Mouse (Mus musculus) heart, embryonic 14.5 days (tissue): ENCODE measurements at regions not wholly inside any gene's neighbourhood (a gene's known extent, or its start where the extent isn't known, plus 50 kb on each side); places are given as distances from the start of the nearest gene placed in this dataset.
"Not testable (repeated sequence)": the region's sequence is repeated elsewhere in the genome, so short reads cannot be mapped to it uniquely, and the experiment has no call there.

Source experiments
- ATAC-seq: fragments of 200-750 bp; cut with Nextera tagmentation; 2 replicates; pipeline ENCODE4 v1.8.0; 2017; ENCODE audit warnings: low read depth, moderate TSS enrichment; ENCODE audit not compliant: insufficient number of reproducible peaks, insufficient read depth, low FRiP score
- H3K27ac ChIP-seq, 2 experiments: fragments of 200-500 bp in 1 of 2; fragments of 300-500 bp in 1 of 2; sonication (generic) in 1 of 2; replicated peaks in 1 of 2; 2 replicates each; pipeline ENCODE4 v1.5.1; 2012 to 2014; ENCODE audit warnings: low read depth in 2 of 2, low read length in 2 of 2, control low read depth in 1 of 2, mild to moderate bottlenecking in 1 of 2, mixed read lengths in 1 of 2; ENCODE audit not compliant: control insufficient read depth in 1 of 2, insufficient read depth in 1 of 2
- H3K27me3 ChIP-seq: fragments of 300-500 bp; sonication (generic); 2 replicates; pipeline ENCODE4 v1.6.1; 2014; ENCODE audit warnings: mild to moderate bottlenecking, low read length, control low read depth; ENCODE audit not compliant: control insufficient read depth, insufficient read depth
- H3K36me3 ChIP-seq: fragments of 300-500 bp; sonication (generic); 2 replicates; pipeline ENCODE4 v1.6.1; 2014; ENCODE audit warnings: mild to moderate bottlenecking, control low read depth, low read length, mixed read lengths; ENCODE audit not compliant: control insufficient read depth, insufficient read depth
- H3K4me1 ChIP-seq, 2 experiments: fragments of 200-500 bp in 1 of 2; fragments of 300-500 bp in 1 of 2; sonication (generic) in 1 of 2; 2 replicates each; pipeline ENCODE4 v1.6.1; 2012 to 2014; ENCODE audit warnings: low read length in 2 of 2, control low read depth in 1 of 2, mixed read lengths in 1 of 2; ENCODE audit not compliant: control insufficient read depth in 2 of 2, insufficient read depth in 2 of 2
- H3K4me2 ChIP-seq: fragments of 300-500 bp; sonication (generic); 2 replicates; pipeline ENCODE4 v1.6.1; 2014; ENCODE audit warnings: mild to moderate bottlenecking, low read length
- H3K4me3 ChIP-seq, 2 experiments: fragments of 200-500 bp in 1 of 2; fragments of 300-500 bp in 1 of 2; sonication (generic) in 1 of 2; 2 replicates each; pipeline ENCODE4 v1.5.1; 2012 to 2014; ENCODE audit warnings: low read length in 2 of 2, mild to moderate bottlenecking in 2 of 2, control low read depth in 1 of 2, low read depth in 1 of 2, moderate library complexity in 1 of 2; ENCODE audit not compliant: control insufficient read depth in 1 of 2, insufficient read depth in 1 of 2
- H3K9ac ChIP-seq: fragments of 300-500 bp; sonication (generic); 2 replicates; pipeline ENCODE4 v1.6.1; 2014; ENCODE audit warnings: mild to moderate bottlenecking, low read length
- H3K9me3 ChIP-seq: fragments of 300-500 bp; sonication (generic); 2 replicates; pipeline ENCODE4 v1.6.1; 2016; ENCODE audit warnings: low read length, control low read depth; ENCODE audit not compliant: control insufficient read depth
- WGBS: fragments of 180-500 bp; shearing (Covaris S2); extraction: QIAGEN DNeasy Blood & Tissue Kit; methylation state at CpG from one replicate; pipeline ENCODE4 v1.1.7; 2014; 5-methylcytosine and 5-hydroxymethylcytosine counted together

- peak overlapping the region; percentile 41 for H3K4me2 ChIP-seq
- no peaks in the 10 kb centered on the region for H3K4me1 ChIP-seq
- no peak overlapping the region for H3K4me3 ChIP-seq
- no peak overlapping the region for H3K9ac ChIP-seq
- H3K9me3 ChIP-seq: no peaks in the 10 kb centered on the region
- H3K27me3 ChIP-seq: no peaks in the 10 kb centered on the region
- ATAC-seq: peak; percentile 73
- H3K27ac ChIP-seq: peak overlapping the region in 1 of 2 experiments; percentile 4; a peak in 2 of 4 replicates
- WGBS: 8% methylated on average over 4 of the region's 4 CpGs
- no peaks in the 10 kb centered on the region for H3K36me3 ChIP-seq
Measured at GRCm38 (mm10) chr10:14978093-14978755, 260.2 kb upstream of the Gje1 start.

GRCm38 (mm10) chr10:14977268-14978000, 259.4 kb upstream of the Gje1 start:
- no peaks in the 10 kb centered on the region for H3K36me3 ChIP-seq
- no peak for ATAC-seq
- no peaks in the 10 kb centered on the region for H3K27me3 ChIP-seq
- no peaks in the 10 kb centered on the region for H3K4me1 ChIP-seq
- H3K9ac ChIP-seq: no peak overlapping the region
- no peak overlapping the region for H3K4me3 ChIP-seq
- WGBS: 68% methylated on average over 2 of the region's 2 CpGs
- no peak overlapping the region for H3K4me2 ChIP-seq
- H3K9me3 ChIP-seq: no peaks in the 10 kb centered on the region
- H3K27ac ChIP-seq: no peak overlapping the region

- Histone ChIP-seq H3K9ac (no peak overlapping the region), H3K27ac (no peak overlapping the region), H3K4me3 (no peak overlapping the region), H3K36me3 (no peaks in the 10 kb centered on the region), H3K27me3 (no peaks in the 10 kb centered on the region), H3K4me2 (no peak overlapping the region), H3K9me3 (no peaks in the 10 kb centered on the region), H3K4me1 (no peaks in the 10 kb centered on the region)
- no peak for ATAC-seq
Measured at GRCm38 (mm10) chr10:14969726-14970125, 251.7 kb upstream of the Gje1 start.

- 52% methylated on average over 1 of the region's 1 CpGs for WGBS
- no peak overlapping the region for H3K9ac ChIP-seq
- no peak overlapping the region for H3K4me2 ChIP-seq
- no peaks in the 10 kb centered on the region for H3K9me3 ChIP-seq
- H3K4me1 ChIP-seq: no peaks in the 10 kb centered on the region
- no peaks in the 10 kb centered on the region for H3K36me3 ChIP-seq
- no peak overlapping the region for H3K27ac ChIP-seq
- no peak for ATAC-seq
- H3K27me3 ChIP-seq: no peaks in the 10 kb centered on the region
- H3K4me3 ChIP-seq: no peak overlapping the region
Measured at GRCm38 (mm10) chr10:14967645-14968044, 249.6 kb upstream of the Gje1 start.

GRCm38 (mm10) chr10:14966771-14967170, 248.8 kb upstream of the Gje1 start:
- H3K4me3 ChIP-seq, ATAC-seq: not testable (repeated sequence)
- 88% methylated on average over 3 of the region's 3 CpGs for WGBS

GRCm38 (mm10) chr10:14952899-14953478, 235.0 kb upstream of the Gje1 start:
- Histone ChIP-seq H3K27ac (no peak overlapping the region), H3K27me3 (no peaks in the 10 kb centered on the region), H3K9me3 (no peaks in the 10 kb centered on the region), H3K4me2 (no peak overlapping the region), H3K4me3 (no peak overlapping the region), H3K36me3 (no peaks in the 10 kb centered on the region), H3K9ac (no peak overlapping the region), H3K4me1 (no peaks in the 10 kb centered on the region)
- no peak for ATAC-seq
- WGBS: 67% methylated on average over 1 of the region's 1 CpGs

More at GRCm38 (mm10) chr10:14966771-14967170, 248.8 kb upstream of the Gje1 start:
- not testable (repeated sequence) for H3K4me2 ChIP-seq, H3K36me3 ChIP-seq, H3K9me3 ChIP-seq, H3K4me1 ChIP-seq, H3K9ac ChIP-seq, H3K27me3 ChIP-seq, H3K27ac ChIP-seq

GRCm38 (mm10) chr10:14941875-14942274, 223.9 kb upstream of the Gje1 start:
- WGBS: 28% methylated on average over 2 of the region's 2 CpGs
- H3K4me2 ChIP-seq: no peak overlapping the region
- H3K9me3 ChIP-seq: no peaks in the 10 kb centered on the region
- no peaks in the 10 kb centered on the region for H3K27me3 ChIP-seq
- H3K9ac ChIP-seq: no peak overlapping the region
- ATAC-seq: no peak
- no peaks in the 10 kb centered on the region for H3K36me3 ChIP-seq
- H3K27ac ChIP-seq: no peak overlapping the region
- no peaks in the 10 kb centered on the region for H3K4me1 ChIP-seq
- H3K4me3 ChIP-seq: no peak overlapping the region
